Mouse (Mus musculus) MEL (cell line): ENCODE data around the gene Cbx8. TPM values are rescaled to one million over a fixed set of nuclear protein-coding genes. Genes with fewer than 3 reads are reported as not detected.

Experiments
- DNase-seq: peaks from one replicate; pipeline ENCODE4 v3.0.0; 2011; ENCODE audit warnings: low read depth, low spot score
- H3K27ac ChIP-seq: 2 replicates; pipeline ENCODE4 v1.5.1; 2012; ENCODE audit warnings: low read depth, mild to moderate bottlenecking, control low read depth, low read length, moderate library complexity; ENCODE audit not compliant: control insufficient read depth
- H3K27me3 ChIP-seq, 2 experiments: fragments of 150-350 bp in 1 of 2; sonication (generic) in 1 of 2; 2 replicates each; pipeline ENCODE4 v1.6.1; 2012; ENCODE audit warnings: low read length in 2 of 2, mild to moderate bottlenecking in 2 of 2, improper control_type of control experiment in 1 of 2, moderate library complexity in 1 of 2; ENCODE audit not compliant: insufficient read depth in 2 of 2, control insufficient read depth in 1 of 2
- H3K36me3 ChIP-seq, 2 experiments: 2 replicates each; pipeline ENCODE4 v1.6.1; 2012 to 2014; ENCODE audit warnings: low read length in 2 of 2, improper control_type of control experiment in 1 of 2, inconsistent platforms in 1 of 2, mild to moderate bottlenecking in 1 of 2; ENCODE audit not compliant: insufficient read depth in 2 of 2, control insufficient read depth in 1 of 2
- H3K4me1 ChIP-seq, 2 experiments: fragments of 150-350 bp in 1 of 2; sonication (generic) in 1 of 2; 2 replicates each; pipeline ENCODE4 v1.6.1; 2012; ENCODE audit warnings: low read length in 2 of 2, improper control_type of control experiment in 1 of 2, mild to moderate bottlenecking in 1 of 2; ENCODE audit not compliant: insufficient read depth in 2 of 2, control insufficient read depth in 1 of 2
- H3K4me3 ChIP-seq, 2 experiments: fragments of 150-350 bp in 1 of 2; sonication (generic) in 1 of 2; 2 replicates each; pipeline ENCODE4 v1.5.1; 2012; ENCODE audit warnings: low read depth in 2 of 2, low read length in 2 of 2, mild to moderate bottlenecking in 2 of 2, moderate library complexity in 2 of 2, control low read depth in 1 of 2, improper control_type of control experiment in 1 of 2; ENCODE audit not compliant: control insufficient read depth in 1 of 2, insufficient read depth in 1 of 2
- H3K79me2 ChIP-seq: 2 replicates; pipeline ENCODE4 v1.6.1; 2012; ENCODE audit warnings: mild to moderate bottlenecking, low read length, moderate library complexity; ENCODE audit not compliant: control insufficient read depth, poor library complexity, insufficient read depth
- H3K9ac ChIP-seq: 2 replicates; pipeline ENCODE4 v1.6.1; 2012; ENCODE audit warnings: low read depth, mild to moderate bottlenecking, control low read depth, low read length, moderate library complexity; ENCODE audit not compliant: control insufficient read depth, poor library complexity, severe bottlenecking
- H3K9me3 ChIP-seq: fragments of 150-350 bp; sonication (generic); replicated peaks from 2 replicates; pipeline ENCODE4 v1.6.1; 2012; ENCODE audit warnings: mild to moderate bottlenecking, low read length, improper control_type of control experiment, moderate library complexity; ENCODE audit not compliant: insufficient read depth
- BHLHE40 ChIP-seq: IDR thresholded peaks from 2 replicates; pipeline ENCODE4 v1.6.1; 2012; ENCODE audit warnings: low read depth, mild to moderate bottlenecking, inconsistent platforms, low read length, improper control_type of control experiment, borderline replicate concordance
- CHD1 ChIP-seq: IDR thresholded peaks from 2 replicates; pipeline ENCODE4 v1.6.1; 2012; ENCODE audit warnings: low read depth, mild to moderate bottlenecking, inconsistent platforms, low read length, improper control_type of control experiment
- CHD2 ChIP-seq: IDR thresholded peaks from 2 replicates; pipeline ENCODE4 v1.6.1; 2011; ENCODE audit warnings: low read length, improper control_type of control experiment
- E2F4 ChIP-seq: IDR thresholded peaks from 2 replicates; pipeline ENCODE4 v1.6.1; 2011; ENCODE audit warnings: low read depth, low read length, improper control_type of control experiment, borderline replicate concordance
- ELF1 ChIP-seq: IDR thresholded peaks from 2 replicates; pipeline ENCODE4 v1.6.1; 2014; ENCODE audit warnings: low read depth, mild to moderate bottlenecking, inconsistent platforms, low read length, improper control_type of control experiment, moderate library complexity
- EP300 ChIP-seq, 2 experiments: IDR thresholded peaks; 2 replicates each; pipeline ENCODE4 v1.6.1; 2011; ENCODE audit warnings: improper control_type of control experiment in 2 of 2, low read length in 2 of 2, low read depth in 1 of 2, mild to moderate bottlenecking in 1 of 2
- ETS1 ChIP-seq: IDR thresholded peaks from 2 replicates; pipeline ENCODE4 v1.6.1; 2012; ENCODE audit warnings: low read depth, mild to moderate bottlenecking, inconsistent platforms, low read length, improper control_type of control experiment, moderate library complexity
- GATA1 ChIP-seq: IDR thresholded peaks from 2 replicates; pipeline ENCODE4 v1.6.1; 2011; ENCODE audit warnings: low read depth, low read length, improper control_type of control experiment
- KAT2A ChIP-seq: conservative IDR thresholded peaks from 2 replicates; pipeline ENCODE4 v1.6.1; 2012; ENCODE audit warnings: low read depth, low read length, improper control_type of control experiment, inconsistent platforms
- MEF2A ChIP-seq: IDR thresholded peaks from 2 replicates; pipeline ENCODE4 v1.6.1; 2014; ENCODE audit warnings: low read depth, mild to moderate bottlenecking, inconsistent platforms, low read length, improper control_type of control experiment; ENCODE audit not compliant: poor library complexity, insufficient replicate concordance, severe bottlenecking; ENCODE audit errors: extremely low read depth
- MYB ChIP-seq: IDR thresholded peaks from 2 replicates; pipeline ENCODE4 v1.6.1; 2011; ENCODE audit warnings: mild to moderate bottlenecking, low read depth, low read length, improper control_type of control experiment
- MYC ChIP-seq: IDR thresholded peaks from 2 replicates; pipeline ENCODE4 v1.6.1; 2011; ENCODE audit warnings: low read depth, mild to moderate bottlenecking, low read length, improper control_type of control experiment, moderate library complexity
- NRF1 ChIP-seq: IDR thresholded peaks from 2 replicates; pipeline ENCODE4 v1.6.1; 2014; ENCODE audit warnings: low read depth, mild to moderate bottlenecking, inconsistent platforms, low read length, improper control_type of control experiment, moderate library complexity; ENCODE audit not compliant: poor library complexity, insufficient read depth, severe bottlenecking
- POLR2A ChIP-seq, 2 experiments: IDR thresholded peaks; 2 replicates each; pipeline ENCODE4 v1.6.1; 2011 to 2012; ENCODE audit warnings: low read length in 2 of 2, mild to moderate bottlenecking in 2 of 2, control low read depth in 1 of 2, improper control_type of control experiment in 1 of 2, low read depth in 1 of 2, moderate library complexity in 1 of 2; ENCODE audit not compliant: control insufficient read depth in 1 of 2, insufficient read depth in 1 of 2, poor library complexity in 1 of 2
- POLR2AphosphoS2 ChIP-seq: IDR thresholded peaks from 2 replicates; pipeline ENCODE4 v1.6.1; 2011; ENCODE audit warnings: low read length, improper control_type of control experiment
- RAD21 ChIP-seq: IDR thresholded peaks from 2 replicates; pipeline ENCODE4 v1.6.1; 2011; ENCODE audit warnings: mild to moderate bottlenecking, low read depth, low read length, improper control_type of control experiment
- SIN3A ChIP-seq: IDR thresholded peaks from 2 replicates; pipeline ENCODE4 v1.6.1; 2012; ENCODE audit warnings: low read length, improper control_type of control experiment, inconsistent platforms
- TBP ChIP-seq: IDR thresholded peaks from 2 replicates; pipeline ENCODE4 v1.8.0; 2011; ENCODE audit warnings: low read depth, low read length, improper control_type of control experiment
- USF1 ChIP-seq: IDR thresholded peaks from 2 replicates; pipeline ENCODE4 v1.6.1; 2014; ENCODE audit warnings: low read depth, mild to moderate bottlenecking, inconsistent platforms, low read length, improper control_type of control experiment, moderate library complexity
- ZC3H11A ChIP-seq: IDR thresholded peaks from 2 replicates; pipeline ENCODE4 v1.6.1; 2012; ENCODE audit warnings: low read depth, mild to moderate bottlenecking, inconsistent platforms, low read length, improper control_type of control experiment
- ZNF384 ChIP-seq: IDR thresholded peaks from 2 replicates; pipeline ENCODE4 v1.6.1; 2012; ENCODE audit warnings: low read depth, mild to moderate bottlenecking, inconsistent platforms, low read length, improper control_type of control experiment
- polyA plus RNA-seq, 2 experiments: library from polyadenylated mRNA; stranded (reverse) in 1 of 2; unstranded in 1 of 2; fragments of >175 nt in 1 of 2; fragments of >200 nt in 1 of 2; gene quantifications; 2 replicates each; pipeline versions ENCODE4 v1.2.1 to v1.2.4; 2012; ENCODE audit warnings: low replicate concordance in 2 of 2, low read depth in 1 of 2; ENCODE audit not compliant: insufficient read length in 2 of 2, insufficient read depth in 1 of 2, missing spikeins in 1 of 2
- total RNA-seq: library from RNA; depleted of rRNA; stranded (reverse); fragments of 300-350 nt; gene quantifications from 2 replicates; pipeline ENCODE4 v1.2.3, GENCODE M21; 2012

The Cbx8 gene
- total and polyA plus RNA-seq, 3 experiments: 5.7 to 11.3 TPM; not detected in 1

GRCm38 (mm10) chr11:119073876-119074433, 33.2 kb upstream of the Cbx8 start:
- Histone ChIP-seq H3K27ac (no peak overlapping the region), H3K9me3 (no peaks in the 10 kb centered on the region), H3K9ac (no peak overlapping the region), H3K79me2 (no peaks in the 10 kb centered on the region), H3K27me3 (peaks cover 0 to 9% of the 10 kb centered on the region in 2 experiments; a peak in 3 of 4 replicates), H3K4me1 (no peaks in the 10 kb centered on the region), H3K36me3 (no peaks in the 10 kb centered on the region), H3K4me3 (no peak overlapping the region)
- DNase-seq: no peak
- TF ChIP-seq MYB: no peak
- TF ChIP-seq NRF1: no peak
- no peak for TF ChIP-seq POLR2AphosphoS2
- TF ChIP-seq ZNF384: no peak
- no peak for TF ChIP-seq TBP
- no peak for TF ChIP-seq SIN3A

DNA sequence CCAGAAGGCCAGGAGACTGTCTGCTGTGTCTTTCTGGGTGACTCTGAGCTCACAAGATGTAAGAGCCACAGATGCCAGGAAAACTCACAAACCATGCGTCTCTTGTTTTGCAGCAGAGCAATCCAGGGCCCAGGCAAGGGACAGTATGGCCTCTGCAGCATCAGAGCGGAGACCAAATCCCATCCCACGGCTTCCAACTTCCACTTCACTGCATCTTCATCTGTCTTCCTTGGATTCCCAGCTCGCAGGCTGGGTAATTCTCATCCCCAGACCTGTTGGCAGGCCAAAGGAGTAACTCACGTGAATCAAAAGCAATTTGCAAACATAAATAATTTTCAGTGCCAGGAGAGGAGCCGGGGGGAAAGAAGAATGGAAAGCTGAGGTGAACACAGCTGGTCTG, 32.2 kb upstream of the Cbx8 start:
- H3K36me3 ChIP-seq: no peaks in the 10 kb centered on the region
- H3K9me3 ChIP-seq: no peaks in the 10 kb centered on the region
- no peak for DNase-seq
- no peaks in the 10 kb centered on the region for H3K79me2 ChIP-seq
- no peaks in the 10 kb centered on the region for H3K4me1 ChIP-seq
- no peak overlapping the region for H3K9ac ChIP-seq
- H3K27ac ChIP-seq: no peak overlapping the region
- H3K27me3 ChIP-seq: peaks cover 0 to 9% of the 10 kb centered on the region in 2 experiments; a peak in 3 of 4 replicates
- TF ChIP-seq ETS1 (no peak), MYB (no peak), BHLHE40 (no peak), CHD2 (no peak), POLR2AphosphoS2 (no peak), E2F4 (no peak), ELF1 (no peak), USF1 (no peak), SIN3A (no peak), KAT2A (no peak), ZC3H11A (no peak), EP300 (IDR thresholded peaks at IDR 0.05; ENCODE audit: low read depth in 1 of 2, low read length in 2 of 2) (no peak), ZNF384 (no peak), MEF2A (no peak), MYC (no peak), POLR2A (IDR thresholded peaks at IDR 0.05; ENCODE audit: control insufficient read depth in 1 of 2, insufficient read depth in 1 of 2, low read depth in 1 of 2, low read length in 2 of 2, poor library complexity in 1 of 2) (no peak), CHD1 (no peak), RAD21 (no peak), NRF1 (no peak), GATA1 (no peak)
- no peak overlapping the region for H3K4me3 ChIP-seq
